Mouse (Mus musculus): ENCODE data around the gene Arl4a. TPM values are rescaled to one million over a fixed set of nuclear protein-coding genes. Genes with fewer than 3 reads are reported as not detected.

The Arl4a gene
- polyA plus RNA-seq, 2 experiments: 27.8 to 77.8 TPM

GRCm38 (mm10) chr12:40009866-40010265 is 28.0 kb downstream of the Arl4a start:
- no peaks in the 10 kb centered on the region for H3K4me1 ChIP-seq (ENCODE audit: control insufficient read depth, insufficient read depth, low read length)
- 63% methylated on average over 2 of the region's 2 CpGs for WGBS
- H3K36me3 ChIP-seq (ENCODE audit: control insufficient read depth, insufficient read depth, low read length): no peaks in the 10 kb centered on the region
- H3K9me3 ChIP-seq (ENCODE audit: control insufficient read depth, low read length): no peaks in the 10 kb centered on the region
- H3K9ac ChIP-seq (ENCODE audit: low read depth, low read length, severe bottlenecking): no peak overlapping the region
- no peak for DNase-seq (ENCODE audit: low spot score)
- ATAC-seq (ENCODE audit: low FRiP score, low read depth): no peak
- H3K27ac ChIP-seq (replicated peaks; ENCODE audit: low read depth, low read length): no peak overlapping the region
- no peak overlapping the region for H3K4me2 ChIP-seq (replicated peaks; ENCODE audit: low read depth, low read length, severe bottlenecking)
- no peaks in the 10 kb centered on the region for H3K27me3 ChIP-seq (ENCODE audit: control insufficient read depth, insufficient read depth, low read length)
- TF ChIP-seq POLR2A (IDR thresholded peaks at IDR 0.05; ENCODE audit: borderline replicate concordance, extremely low read depth, insufficient read depth, insufficient read length): no peak
- no peak overlapping the region for H3K4me3 ChIP-seq (replicated peaks; ENCODE audit: low read length)

GRCm38 (mm10) chr12:40008459-40008858 is 29.4 kb downstream of the Arl4a start:
- TF ChIP-seq POLR2A (IDR thresholded peaks at IDR 0.05; ENCODE audit: borderline replicate concordance, extremely low read depth, insufficient read depth, insufficient read length): no peak
- ATAC-seq (ENCODE audit: low FRiP score, low read depth) (no peak), DNase-seq (ENCODE audit: low spot score) (no peak)

GRCm38 (mm10) chr12:40004766-40005165 is 33.1 kb downstream of the Arl4a start:
- no peaks in the 10 kb centered on the region for H3K27me3 ChIP-seq (ENCODE audit: control insufficient read depth, insufficient read depth, low read length)

More at GRCm38 (mm10) chr12:40008459-40008858, 29.4 kb downstream of the Arl4a start:
- Histone ChIP-seq H3K9ac (ENCODE audit: low read depth, low read length, severe bottlenecking) (no peak overlapping the region), H3K4me2 (replicated peaks; ENCODE audit: low read depth, low read length, severe bottlenecking) (no peak overlapping the region), H3K27me3 (ENCODE audit: control insufficient read depth, insufficient read depth, low read length) (no peaks in the 10 kb centered on the region), H3K4me1 (ENCODE audit: control insufficient read depth, insufficient read depth, low read length) (no peaks in the 10 kb centered on the region), H3K4me3 (replicated peaks; ENCODE audit: low read length) (no peak overlapping the region), H3K36me3 (ENCODE audit: control insufficient read depth, insufficient read depth, low read length) (no peaks in the 10 kb centered on the region), H3K27ac (replicated peaks; ENCODE audit: low read depth, low read length) (no peak overlapping the region), H3K9me3 (ENCODE audit: control insufficient read depth, low read length) (no peaks in the 10 kb centered on the region)
- WGBS: 46% methylated on average over 3 of the region's 3 CpGs

GRCm38 (mm10) chr12:39998853-39999195 is 39.0 kb downstream of the Arl4a start:
- 54% methylated on average over 4 of the region's 4 CpGs for WGBS

More at GRCm38 (mm10) chr12:40004766-40005165, 33.1 kb downstream of the Arl4a start:
- Histone ChIP-seq H3K4me2 (replicated peaks; ENCODE audit: low read depth, low read length, severe bottlenecking) (no peak overlapping the region), H3K4me3 (replicated peaks; ENCODE audit: low read length) (no peak overlapping the region), H3K36me3 (ENCODE audit: control insufficient read depth, insufficient read depth, low read length) (no peaks in the 10 kb centered on the region), H3K27ac (replicated peaks; ENCODE audit: low read depth, low read length) (no peak overlapping the region), H3K4me1 (ENCODE audit: control insufficient read depth, insufficient read depth, low read length) (no peaks in the 10 kb centered on the region), H3K9ac (ENCODE audit: low read depth, low read length, severe bottlenecking) (no peak overlapping the region), H3K9me3 (ENCODE audit: control insufficient read depth, low read length) (no peaks in the 10 kb centered on the region)
- WGBS: 42% methylated on average over 2 of the region's 2 CpGs
- ATAC-seq (ENCODE audit: low FRiP score, low read depth): no peak
- no peak for DNase-seq (ENCODE audit: low spot score)
- no peak for TF ChIP-seq POLR2A (IDR thresholded peaks at IDR 0.05; ENCODE audit: borderline replicate concordance, extremely low read depth, insufficient read depth, insufficient read length)

GRCm38 (mm10) chr12:39998070-39998852 is 39.6 kb downstream of the Arl4a start:
- Histone ChIP-seq H3K36me3 (ENCODE audit: control insufficient read depth, insufficient read depth, low read length) (no peaks in the 10 kb centered on the region), H3K4me3 (replicated peaks; ENCODE audit: low read length) (no peak overlapping the region), H3K9me3 (ENCODE audit: control insufficient read depth, low read length) (no peaks in the 10 kb centered on the region), H3K9ac (ENCODE audit: low read depth, low read length, severe bottlenecking) (no peak overlapping the region), H3K4me2 (replicated peaks; ENCODE audit: low read depth, low read length, severe bottlenecking) (no peak overlapping the region), H3K27me3 (ENCODE audit: control insufficient read depth, insufficient read depth, low read length) (no peaks in the 10 kb centered on the region), H3K27ac (replicated peaks; ENCODE audit: low read depth, low read length) (no peak overlapping the region), H3K4me1 (ENCODE audit: control insufficient read depth, insufficient read depth, low read length) (peaks cover 12% of the 10 kb centered on the region)
- DNase-seq (ENCODE audit: low spot score) (peak; percentile 20), ATAC-seq (ENCODE audit: low FRiP score, low read depth) (no peak)
- 21% methylated on average over 9 of the region's 9 CpGs for WGBS
- no peak for TF ChIP-seq POLR2A (IDR thresholded peaks at IDR 0.05; ENCODE audit: borderline replicate concordance, extremely low read depth, insufficient read depth, insufficient read length)

More at GRCm38 (mm10) chr12:39998853-39999195, 39.0 kb downstream of the Arl4a start:
- H3K27ac ChIP-seq (replicated peaks; ENCODE audit: low read depth, low read length): no peak overlapping the region
- no peak for TF ChIP-seq POLR2A (IDR thresholded peaks at IDR 0.05; ENCODE audit: borderline replicate concordance, extremely low read depth, insufficient read depth, insufficient read length)
- ATAC-seq (ENCODE audit: low FRiP score, low read depth): no peak
- H3K4me1 ChIP-seq (ENCODE audit: control insufficient read depth, insufficient read depth, low read length): peaks cover 12% of the 10 kb centered on the region
- no peak overlapping the region for H3K4me3 ChIP-seq (replicated peaks; ENCODE audit: low read length)
- DNase-seq (ENCODE audit: low spot score): no peak
- no peak overlapping the region for H3K9ac ChIP-seq (ENCODE audit: low read depth, low read length, severe bottlenecking)
- H3K27me3 ChIP-seq (ENCODE audit: control insufficient read depth, insufficient read depth, low read length): no peaks in the 10 kb centered on the region
- no peak overlapping the region for H3K4me2 ChIP-seq (replicated peaks; ENCODE audit: low read depth, low read length, severe bottlenecking)
- no peaks in the 10 kb centered on the region for H3K9me3 ChIP-seq (ENCODE audit: control insufficient read depth, low read length)
- H3K36me3 ChIP-seq (ENCODE audit: control insufficient read depth, insufficient read depth, low read length): no peaks in the 10 kb centered on the region

Data from limb, embryonic 14.5 days (tissue).